Mouse (Mus musculus) erythroid progenitor cell, adult 5-6 weeks (primary cell): ENCODE measurements around the gene Tctn1. TPM values are rescaled to one million over a fixed set of nuclear protein-coding genes. Genes with fewer than 3 reads are reported as not detected.

Experiments used
- ATAC-seq: replicated peaks from 2 replicates; pipeline ENCODE4 v1.8.0; 2016; ENCODE audit warnings: moderate number of reproducible peaks, mild to moderate bottlenecking, moderate TSS enrichment, inconsistent platforms; ENCODE audit not compliant: poor library complexity, low FRiP score, severe bottlenecking
- total RNA-seq, 2 experiments: library from RNA; stranded (forward) in 1 of 2; stranded (reverse) in 1 of 2; fragments of 150-400 nt in 1 of 2; fragments of 186-747, 209-891 nt in 1 of 2; gene quantifications; 2 replicates each; pipeline versions ENCODE4 v1.2.3 to v1.2.4; 2015 to 2017; ENCODE audit warnings: low replicate concordance in 2 of 2

Tctn1 gene
- total RNA-seq (2015; ENCODE audit: low replicate concordance), result 16.2 and 19.7 TPM in 2 replicates
- 8.7 and 39.3 TPM in 2 replicates for total RNA-seq (2017; ENCODE audit: low replicate concordance)

DNA sequence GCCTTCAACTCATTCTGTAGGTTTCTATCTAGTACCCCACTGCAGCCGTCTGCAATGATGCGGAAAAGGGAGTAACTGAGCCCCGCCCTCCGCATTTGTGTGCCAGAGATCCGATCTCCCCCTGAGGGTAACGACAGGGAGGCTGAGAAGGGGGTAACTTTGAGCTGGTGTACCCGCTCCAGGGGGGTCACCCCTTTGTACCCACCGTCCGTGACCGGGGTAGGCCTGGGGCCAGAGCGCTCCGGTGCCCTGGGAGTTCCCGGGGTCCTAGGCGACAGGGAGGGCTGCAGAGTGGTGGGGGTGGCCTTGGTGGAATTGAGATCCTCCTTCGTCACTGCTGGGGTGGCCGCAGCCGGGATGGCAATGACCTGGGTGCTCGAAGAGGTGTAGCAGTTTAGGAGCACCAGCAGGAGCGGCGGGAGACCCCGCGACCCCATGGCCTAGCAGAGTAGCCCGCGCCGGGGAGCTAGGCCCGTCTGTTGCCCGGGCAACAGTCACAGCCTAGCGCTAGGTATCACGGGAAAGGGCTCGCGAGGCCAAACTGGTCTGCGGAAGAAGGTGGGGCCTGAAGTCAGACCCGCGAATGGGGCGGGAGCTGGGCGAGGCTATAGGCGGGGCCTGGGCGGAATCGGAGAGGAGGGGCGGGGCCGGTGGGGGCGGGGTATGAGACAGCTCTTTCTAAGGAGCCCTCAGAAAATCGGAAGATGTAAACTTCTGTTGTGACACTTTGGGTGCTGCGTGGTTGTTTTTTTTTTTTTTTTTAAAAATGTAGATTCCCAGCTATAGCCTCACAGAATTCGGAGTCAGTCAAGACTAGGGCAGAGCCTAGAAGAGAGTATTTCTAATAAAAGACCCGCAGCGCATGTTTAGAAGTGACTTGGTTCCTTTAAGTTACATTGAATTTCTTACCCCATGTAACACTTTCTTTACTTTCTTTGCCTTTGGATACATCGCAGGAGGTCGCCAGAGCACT lies at the start of gene Tctn1:
Gene Tctn1, minus strand, starts transcription at position 528 of the 973 bp plus-strand sequence.
- peak; percentile 94 for ATAC-seq

DNA sequence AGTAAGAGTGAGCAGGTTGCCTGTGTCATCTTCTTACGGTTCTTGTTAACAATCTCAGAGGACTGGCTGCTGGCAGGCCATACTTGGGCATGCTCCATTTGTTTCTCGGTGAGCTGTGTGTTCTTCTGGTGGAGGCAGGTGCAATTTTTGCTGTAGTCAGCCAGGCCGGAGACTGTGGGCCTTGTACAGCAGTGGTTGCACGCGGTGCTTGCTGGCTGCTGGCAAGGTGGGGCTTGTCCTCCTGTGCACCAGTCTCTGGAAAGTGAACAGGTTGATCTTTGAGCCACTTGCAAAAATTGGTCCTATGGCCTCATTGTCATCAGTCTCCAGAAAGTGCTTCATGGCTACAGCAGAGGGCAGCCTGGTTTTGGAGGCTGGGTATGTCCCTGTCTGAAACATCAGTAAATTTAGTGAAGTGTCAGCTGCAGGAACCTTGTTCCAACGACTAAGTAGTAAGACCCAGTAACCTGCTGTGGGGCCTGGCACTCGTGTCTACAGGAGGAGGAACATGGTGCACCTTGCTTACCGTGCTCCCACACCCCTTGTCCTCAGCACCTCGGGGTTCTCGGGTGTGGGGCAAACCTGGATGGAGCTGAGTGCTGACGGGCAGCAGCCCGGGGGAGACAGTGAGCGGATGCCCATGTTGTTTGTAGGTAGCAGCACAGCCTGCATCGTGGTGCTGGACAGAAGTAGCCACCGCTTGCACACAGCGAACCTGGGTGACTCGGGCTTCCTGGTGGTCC lies 48.9 kb upstream of the Tctn1 start:
- ATAC-seq, result no peak

DNA sequence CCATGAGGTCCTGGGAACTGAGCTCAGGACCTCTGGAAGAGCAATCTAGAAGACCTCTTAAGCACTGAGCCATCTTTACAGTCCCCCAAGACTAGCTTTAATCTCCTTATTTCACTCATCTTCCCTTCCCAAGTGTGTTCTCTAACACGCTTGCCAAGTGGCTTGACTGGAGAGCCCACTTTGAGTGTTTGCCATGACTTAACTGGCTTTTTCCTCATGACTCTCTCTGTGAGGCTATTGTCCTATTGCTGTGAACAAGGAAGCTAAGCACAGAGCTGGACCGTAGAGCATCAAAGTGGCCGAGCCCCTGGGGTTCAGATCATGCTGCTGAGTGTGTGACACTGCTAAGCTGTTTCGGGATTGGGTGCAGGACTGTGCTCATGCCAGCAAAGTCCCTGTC lies 48.1 kb upstream of the Tctn1 start:
- no peak for ATAC-seq

GRCm38 (mm10) chr5:122311692-122312091 lies 47.4 kb upstream of the Tctn1 start:
- ATAC-seq, result no peak

- no peak for ATAC-seq
These were observed 46.4 kb upstream of the Tctn1 start for GRCm38 (mm10) chr5:122310699-122311098.

GRCm38 (mm10) chr5:122306536-122306935 lies 42.3 kb upstream of the Tctn1 start:
- no peak for ATAC-seq

DNA sequence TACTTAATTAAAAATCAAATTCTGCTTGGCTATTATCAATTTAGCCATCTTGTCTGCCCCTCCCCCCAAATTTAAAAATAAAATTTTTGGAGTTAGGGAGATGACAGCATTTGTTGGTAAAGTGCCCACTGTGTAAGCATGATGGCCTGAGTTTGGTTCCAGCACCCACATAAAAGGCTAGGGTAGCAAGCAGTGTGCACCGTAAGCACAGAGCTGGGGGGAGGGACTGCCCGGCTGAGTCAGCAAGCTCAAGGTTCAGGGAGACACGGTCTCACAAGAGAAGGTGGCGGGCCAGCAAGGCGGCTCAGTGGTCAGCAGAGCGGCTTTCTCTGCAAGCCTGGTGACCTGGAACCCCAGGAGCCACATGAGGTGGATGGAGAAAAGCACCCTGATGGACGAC lies 41.2 kb upstream of the Tctn1 start:
- no peak for ATAC-seq

GRCm38 (mm10) chr5:122304541-122304940 lies 40.3 kb upstream of the Tctn1 start:
- no peak for ATAC-seq

GRCm38 (mm10) chr5:122303937-122304336 lies 39.7 kb upstream of the Tctn1 start:
- no peak for ATAC-seq

- ATAC-seq, result no peak
These were observed 38.8 kb upstream of the Tctn1 start for GRCm38 (mm10) chr5:122302810-122303745.

DNA sequence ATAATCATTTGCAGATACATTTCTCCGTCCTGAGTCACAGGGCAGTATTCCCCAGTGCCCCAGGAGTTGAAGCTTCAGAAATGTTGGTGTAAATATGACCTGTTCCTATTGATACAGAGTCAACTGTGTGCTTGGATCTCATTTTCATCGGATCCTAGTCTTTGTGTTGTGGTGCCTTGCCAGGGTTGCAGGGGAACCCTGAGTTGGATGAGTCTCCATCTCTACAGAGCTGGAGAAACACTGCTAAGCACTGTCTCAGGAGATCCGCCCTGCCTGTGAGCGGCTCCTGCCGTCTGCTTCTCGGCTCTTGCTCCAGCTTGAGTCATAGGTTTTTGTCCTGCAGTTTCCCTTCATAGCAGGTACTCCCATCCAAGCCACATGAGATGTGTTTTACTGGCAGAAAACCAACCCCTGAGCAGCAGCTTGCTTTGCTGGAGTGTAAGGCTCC lies 35.8 kb upstream of the Tctn1 start:
- ATAC-seq, result no peak

GRCm38 (mm10) chr5:122295113-122295935 lies 31.1 kb upstream of the Tctn1 start:
- no peak for ATAC-seq

- no peak for ATAC-seq
These were observed 30.0 kb upstream of the Tctn1 start for GRCm38 (mm10) chr5:122294219-122294735.

GRCm38 (mm10) chr5:122293131-122293530 lies 28.9 kb upstream of the Tctn1 start:
- no peak for ATAC-seq

DNA sequence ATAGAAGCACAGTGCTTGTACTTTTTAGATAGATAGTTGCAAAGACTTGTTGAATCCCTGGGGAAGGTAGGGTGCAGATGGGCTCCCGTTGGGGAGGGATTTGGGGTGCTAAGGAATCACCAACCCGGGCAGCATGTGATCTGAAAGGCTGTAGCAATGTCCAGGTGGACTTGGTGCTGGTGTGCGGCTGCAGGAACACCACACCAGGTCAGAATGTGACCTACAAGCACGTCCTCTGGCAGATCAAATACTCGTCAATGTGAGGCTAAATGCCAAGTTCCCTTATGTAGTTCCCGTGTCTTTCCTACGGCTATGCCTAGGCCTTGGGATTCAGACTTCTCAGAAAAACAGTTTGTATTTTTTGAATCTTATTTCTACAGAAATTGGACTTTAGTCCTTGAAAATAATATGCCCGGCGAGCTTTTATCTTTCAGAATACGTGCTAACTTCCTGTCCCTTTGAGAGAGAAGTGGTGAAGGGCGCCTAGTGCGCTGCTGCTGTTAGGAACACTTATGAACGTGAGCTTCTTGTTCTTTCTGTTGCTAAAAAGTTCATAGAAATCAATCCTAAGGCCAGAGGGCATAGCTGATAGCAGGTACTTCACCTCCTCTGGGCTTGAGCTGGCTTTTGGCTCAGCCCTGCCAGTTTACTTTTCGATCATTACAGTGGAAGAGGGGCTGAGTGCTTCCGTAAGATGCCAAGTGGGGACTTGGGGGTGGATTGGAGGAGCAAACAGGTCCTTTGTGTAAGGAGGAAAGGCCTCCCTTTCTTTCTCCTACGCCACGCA lies 27.5 kb upstream of the Tctn1 start:
- ATAC-seq, result peak; percentile 21; the same call in 1 of the 2 replicates

- ATAC-seq, result peak; percentile 97
These were observed 26.9 kb upstream of the Tctn1 start for GRCm38 (mm10) chr5:122291149-122291548.

GRCm38 (mm10) chr5:122288147-122288811 lies 24.0 kb upstream of the Tctn1 start:
- ATAC-seq, result no peak
